11 mouse cellular contexts compared by ENCODE assay signal in genomic region chr12:110504793-110505192, GRCm38 (mm10). TPM values are rescaled to one million over a fixed set of nuclear protein-coding genes. Genes with fewer than 3 reads are reported as not detected.
A peak's percentile ranks its signal among the peaks of the same experiment; 100 is the strongest.
DNase-seq lines count a peak whose midpoint lies in the region; ATAC-seq and TF ChIP-seq lines count a peak whose summit lies in the region.
"Had no signal": no experiment of that assay in that cellular context is flagged by ENCODE, and none has a peak within 500 bp of the region (broad histone marks: within the 10 kb centered on the region; RNA-seq: fewer than 3 reads in every experiment).

No protein-coding gene starts in this region.

- no peaks in the 10 kb centered on the region for H3K9me3 ChIP-seq in limb, embryonic 14.5 days (ENCODE audit: control insufficient read depth, low read length)
- H3K9me3 ChIP-seq in limb, embryonic 10.5 days (replicated peaks) = no peaks in the 10 kb centered on the region
- H3K9me3 ChIP-seq: limb, embryonic 15.5 days had no signal

- no peaks in the 10 kb centered on the region for H3K27me3 ChIP-seq in limb, embryonic 14.5 days (ENCODE audit: control insufficient read depth, insufficient read depth, low read length)
- no peaks in the 10 kb centered on the region for H3K27me3 ChIP-seq in limb, embryonic 10.5 days (ENCODE audit: low read depth, poor library complexity, severe bottlenecking)
- H3K27me3 ChIP-seq: limb, embryonic 15.5 days had no signal

- H3K36me3 ChIP-seq in limb, embryonic 14.5 days (ENCODE audit: control insufficient read depth, insufficient read depth, low read length) = 0 out of 2 replicates have a peak, but pooled peaks cover 4% of the 10 kb centered on the region
- H3K36me3 ChIP-seq in limb, embryonic 10.5 days = peaks cover 6% of the 10 kb centered on the region; the same call in 1 of the 2 replicates
- H3K36me3 ChIP-seq: limb, embryonic 15.5 days had no signal

- DNase-seq in embryo, embryonic 10 days (ENCODE audit: low spot score) = peak; percentile 53
- DNase-seq in embryo, embryonic 11 days = no peak
- no peak for DNase-seq in limb, embryonic 14.5 days (ENCODE audit: low spot score)
- DNase-seq in limb, embryonic 10.5 days (ENCODE audit: low spot score) = no peak
- DNase-seq in ES-CJ7 (ENCODE audit: low read depth, low spot score) = peak; percentile 95
- no peak for DNase-seq in left cerebral cortex, adult 2 months (ENCODE audit: extremely low spot score in 1 of 2, low spot score in 2 of 2)
- DNase-seq: cerebellum, adult 9-10 months; right cerebral cortex, postnatal 25 days had no signal

- H3K4me1 ChIP-seq in limb, embryonic 14.5 days (ENCODE audit: control insufficient read depth, insufficient read depth, low read length) = peaks cover 14% of the 10 kb centered on the region; the same call in 1 of the 2 replicates
- peaks cover 46% of the 10 kb centered on the region for H3K4me1 ChIP-seq in limb, embryonic 10.5 days

- 34% methylated on average over 3 of the region's 3 CpGs for WGBS in limb, embryonic 14.5 days
- WGBS in limb, embryonic 10.5 days = 29% methylated on average over 3 of the region's 3 CpGs

- H3K4me2 ChIP-seq in limb, embryonic 14.5 days (replicated peaks; ENCODE audit: low read depth, low read length, severe bottlenecking) = no peak overlapping the region
- H3K4me2 ChIP-seq: limb, embryonic 15.5 days had no signal

- no peak for ATAC-seq in limb, embryonic 14.5 days (ENCODE audit: low FRiP score, low read depth)
- 0 out of 2 replicates have a peak, but pooled peaks have one; percentile 9 for ATAC-seq in megakaryocyte progenitor cell, adult 5-6 weeks (replicated peaks; ENCODE audit: poor library complexity)
- ATAC-seq in frontal cortex, adult (ENCODE audit: low TSS enrichment) = no peak

- peak overlapping the region; percentile 21; the same call in 1 of the 2 replicates for H3K9ac ChIP-seq in limb, embryonic 14.5 days (ENCODE audit: low read depth, low read length, severe bottlenecking)
- H3K9ac ChIP-seq: limb, embryonic 15.5 days had no signal

- H3K4me3 ChIP-seq in limb, embryonic 14.5 days (replicated peaks; ENCODE audit: low read length) = no peak overlapping the region
- no peak overlapping the region for H3K4me3 ChIP-seq in limb, embryonic 10.5 days
- no peak overlapping the region for H3K4me3 ChIP-seq in left cerebral cortex, adult 2 months
- H3K4me3 ChIP-seq: limb, embryonic 15.5 days had no signal

- H3K27ac ChIP-seq in limb, embryonic 14.5 days (replicated peaks; ENCODE audit: low read depth, low read length) = no peak overlapping the region
- H3K27ac ChIP-seq in limb, embryonic 10.5 days = no peak overlapping the region
- no peak overlapping the region for H3K27ac ChIP-seq in left cerebral cortex, adult 2 months
- H3K27ac ChIP-seq: limb, embryonic 15.5 days had no signal

- no peak for TF ChIP-seq POLR2A in limb, embryonic 14.5 days (IDR thresholded peaks at IDR 0.05; ENCODE audit: borderline replicate concordance, extremely low read depth, insufficient read depth, insufficient read length)

- intact Hi-C loops in left cerebral cortex, adult 2 months (cut with DNase I) = no loop called here

- TF ChIP-seq CTCF in left cerebral cortex, adult 2 months (IDR thresholded peaks at IDR 0.05) = no peak

RNA-seq across cellular contexts. Expression of gene Ppp2r5c, which starts 57.9 kb away (rescaled TPM):
- 68.0 and 75.2 TPM in 2 replicates for polyA plus RNA-seq in limb, embryonic 14.5 days (2012; rRNA removed)
- polyA plus RNA-seq in limb, embryonic 14.5 days (2014; fragmentation: Nextera tagmentation; extraction: Ambion mirVana) = 156 and 158 TPM in 2 replicates
- 136 and 148 TPM in 2 replicates for polyA plus RNA-seq in limb, embryonic 10.5 days (2016; fragmentation: Nextera tagmentation; extraction: Ambion mirVana)
- total RNA-seq in megakaryocyte progenitor cell, adult 5-6 weeks (2015) = 108 and 119 TPM in 2 replicates
- total RNA-seq in megakaryocyte progenitor cell, adult 5-6 weeks (2017) = 189 and 205 TPM in 2 replicates
- 100 to 1,000 TPM; 266 to 272 TPM for total RNA-seq in left cerebral cortex, adult 2 months (2021)

Comparison
In these comparisons a context has a peak if more than half of its experiments do, and no peak if none do; other contexts are left out.
1. DNase-seq: peak in embryo, embryonic 10 days (single experiment) and ES-CJ7 (single experiment); none in embryo, embryonic 11 days (single experiment), limb, embryonic 14.5 days (single experiment), limb, embryonic 10.5 days (single experiment) and left cerebral cortex, adult 2 months (0 of 2).